Comparison of ENCODE assay signal across 27 mouse cellular contexts in genomic region chr7:107633201-107633600, GRCm38 (mm10). TPM values are rescaled to one million over a fixed set of nuclear protein-coding genes. Genes with fewer than 3 reads are reported as not detected.
DNase-seq lines count a peak whose midpoint lies in the region.
"Had no signal": no experiment of that assay in that cellular context is flagged by ENCODE, and none has a peak within 500 bp of the region (broad histone marks: within the 10 kb centered on the region; RNA-seq: fewer than 3 reads in every experiment).

No protein-coding gene starts in this region.

- no peaks in the 10 kb centered on the region for H3K9me3 ChIP-seq in heart, embryonic 10.5 days
- H3K9me3 ChIP-seq: embryonic facial prominence, embryonic 12.5 days; embryonic facial prominence, embryonic 15.5 days; forebrain, embryonic 10.5 days; forebrain, embryonic 12.5 days had no signal

- no peak overlapping the region for H3K4me3 ChIP-seq in heart, embryonic 10.5 days
- H3K4me3 ChIP-seq: embryonic facial prominence, embryonic 12.5 days; embryonic facial prominence, embryonic 15.5 days; erythroblast, embryonic 14.5 days; forebrain, embryonic 10.5 days; forebrain, embryonic 12.5 days had no signal

- no peaks in the 10 kb centered on the region for H3K4me1 ChIP-seq in heart, embryonic 10.5 days
- H3K4me1 ChIP-seq: embryonic facial prominence, embryonic 12.5 days; embryonic facial prominence, embryonic 15.5 days; forebrain, embryonic 10.5 days; forebrain, embryonic 12.5 days had no signal

- H3K27me3 ChIP-seq in heart, embryonic 10.5 days (ENCODE audit: insufficient read depth, poor library complexity, severe bottlenecking) = no peaks in the 10 kb centered on the region
- H3K27me3 ChIP-seq: embryonic facial prominence, embryonic 12.5 days; embryonic facial prominence, embryonic 15.5 days; forebrain, embryonic 12.5 days had no signal

- peak; percentile 13 for DNase-seq in gastrocnemius, adult 18-20 months (ENCODE audit: low spot score)
- DNase-seq in gastrocnemius, postnatal 4 days (ENCODE audit: low spot score in 2 of 2) = no peak
- peak; percentile 88 for DNase-seq in heart, adult 11 months
- DNase-seq in heart, embryonic 10.5 days (ENCODE audit: low spot score) = no peak
- DNase-seq: adrenal gland, adult 2 months; adrenal gland, postnatal 10 days; adrenal gland, postnatal 25 days; cerebellum, adult 11 months; cerebellum, adult 18-20 months; cerebellum, adult 8-10 months; cerebellum, adult 9-11 months; cerebellum, postnatal 14 days; cerebellum, postnatal 36 days; embryo, embryonic 11 days had no signal

- no peaks in the 10 kb centered on the region for H3K36me3 ChIP-seq in heart, embryonic 10.5 days
- H3K36me3 ChIP-seq: embryonic facial prominence, embryonic 12.5 days; embryonic facial prominence, embryonic 15.5 days; forebrain, embryonic 10.5 days; forebrain, embryonic 12.5 days had no signal

- WGBS in heart, embryonic 10.5 days = 84% methylated on average over 4 of the region's 4 CpGs

- no peak overlapping the region for H3K27ac ChIP-seq in heart, embryonic 10.5 days
- H3K27ac ChIP-seq: embryonic facial prominence, embryonic 12.5 days; embryonic facial prominence, embryonic 15.5 days; forebrain, embryonic 10.5 days; forebrain, embryonic 12.5 days had no signal

RNA-seq across cellular contexts. Expression of gene 5330417H12Rik, which starts 8.2 kb away (rescaled TPM):
- not detected for total RNA-seq in gastrocnemius, adult 18-20 months (2021)
- total RNA-seq in gastrocnemius, postnatal 4 days (2021) = not detected
- 0.15 TPM in 1 of 2 replicates, not detected in the other for polyA plus RNA-seq in heart, embryonic 10.5 days (2016; fragmentation: Nextera tagmentation; extraction: Ambion mirVana)
- total RNA-seq: adrenal gland, adult 2 months; adrenal gland, postnatal 10 days; adrenal gland, postnatal 25 days; adrenal gland, postnatal 4 days; common myeloid progenitor, adult 5-6 weeks; ES-E14; MEL had no signal
- polyA plus RNA-seq: adrenal gland, adult 2 months; brain, embryonic 14.5 days; C2C12; erythroblast, embryonic 14.5 days; forebrain, embryonic 10.5 days; forebrain, embryonic 12.5 days; forebrain, embryonic 14.5 days; forebrain, embryonic 16.5 days had no signal

RNA-seq across cellular contexts. Expression of gene Ppfibp2, which starts 38.2 kb away (rescaled TPM):
- total RNA-seq in gastrocnemius, adult 18-20 months (2021) = 10 to 100 TPM; 13.9 to 15.6 TPM
- 10 to 100 TPM; 24.4 to 25.7 TPM for total RNA-seq in gastrocnemius, postnatal 4 days (2021)
- 8.0 and 13.3 TPM in 2 replicates for polyA plus RNA-seq in heart, embryonic 10.5 days (2016; fragmentation: Nextera tagmentation; extraction: Ambion mirVana)
- total RNA-seq: MEL had no signal

Comparison
In these comparisons a context has a peak if more than half of its experiments do, and no peak if none do; other contexts are left out.
1. DNase-seq: peak in gastrocnemius, adult 18-20 months (single experiment) and heart, adult 11 months (single experiment); none in gastrocnemius, postnatal 4 days (0 of 2) and heart, embryonic 10.5 days (single experiment).